Mouse (Mus musculus): Measurements from ENCODE around the gene Otor.

Gene Otor

DNA sequence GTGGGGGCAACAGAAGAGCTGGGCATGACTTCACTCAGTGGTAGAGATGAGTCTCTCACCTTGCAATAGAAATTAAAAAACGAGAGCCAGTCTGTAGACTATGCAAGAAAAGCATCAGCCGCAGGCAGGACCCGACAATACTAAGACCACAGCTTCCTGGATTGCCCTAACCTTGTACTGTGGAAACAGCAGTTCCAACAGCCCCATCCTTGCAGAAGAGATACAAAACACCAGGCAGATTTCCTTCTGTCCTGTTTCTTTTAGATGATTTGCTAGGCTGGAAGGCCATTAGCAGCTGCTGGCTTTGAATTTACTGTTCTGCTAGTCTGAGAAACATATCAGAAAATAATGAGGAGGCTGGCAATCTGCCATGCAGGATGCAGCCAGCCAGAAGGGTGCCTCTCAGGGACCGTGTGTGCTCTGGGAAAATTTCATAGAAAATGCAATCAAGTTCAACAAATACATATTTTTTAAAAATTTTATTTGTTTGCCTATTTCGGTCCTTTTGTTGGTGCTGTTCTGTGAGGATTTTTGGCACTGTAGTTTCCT lies 52.9 kb downstream of the Otor start:
- no peak for DNase-seq (ENCODE audit: low spot score)
